Mouse (Mus musculus) ES-Bruce4 (cell line): ENCODE data around the gene Tmem230.

Experiments
- CTCF ChIP-seq: IDR thresholded peaks from one replicate; pipeline ENCODE4 v1.8.1; 2011; ENCODE audit warnings: low read depth, low read length
- EP300 ChIP-seq: IDR thresholded peaks from 2 replicates; pipeline ENCODE4 v1.6.1; 2011; ENCODE audit warnings: low read depth, low read length; ENCODE audit not compliant: insufficient read depth
- POLR2A ChIP-seq: IDR thresholded peaks from one replicate; pipeline ENCODE4 v1.8.1; 2011; ENCODE audit warnings: low read length; ENCODE audit not compliant: insufficient read depth

DNA sequence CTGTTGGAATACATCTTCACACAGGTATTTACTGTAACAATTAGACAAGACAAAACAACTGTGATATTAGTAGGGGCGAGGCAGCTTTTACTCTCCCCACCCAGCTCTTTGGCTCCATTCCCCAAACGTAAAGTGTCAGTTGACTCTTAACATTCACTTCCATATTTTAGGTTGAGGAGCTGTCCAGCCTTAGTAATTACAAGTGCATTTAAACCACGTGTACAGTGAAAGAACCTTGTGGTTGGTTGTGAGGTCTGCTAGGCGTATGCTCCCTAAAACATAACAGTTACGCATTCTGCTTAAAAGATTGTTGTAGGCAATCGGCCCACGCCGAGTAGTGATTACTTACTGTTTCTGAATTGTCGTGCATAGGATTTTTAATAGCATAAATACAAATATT is 17.6 kb upstream of the Tmem230 start:
- TF ChIP-seq CTCF (no peak), EP300 (no peak), POLR2A (no peak)
